Mouse (Mus musculus): ENCODE measurements around the gene Nlrp3. TPM values are rescaled to one million over a fixed set of nuclear protein-coding genes. Genes with fewer than 3 reads are reported as not detected.

The Nlrp3 gene
- total RNA-seq, 2 experiments from 2014 or later, result 0.59 to 1.1 TPM

GRCm38 (mm10) chr11:59599211-59599610, 57.8 kb downstream of the Nlrp3 start:
- DNase-seq (ENCODE audit: low spot score in 2 of 2), result no peak
- Histone ChIP-seq H3K27ac (no peak overlapping the region), H3K4me3 (no peak overlapping the region)
- TF ChIP-seq CTCF (conservative IDR thresholded peaks at IDR 0.05), result no peak

GRCm38 (mm10) chr11:59600872-59601271, 59.5 kb downstream of the Nlrp3 start:
- Histone ChIP-seq H3K27ac (no peak overlapping the region), H3K4me3 (no peak overlapping the region)
- no peak for DNase-seq (ENCODE audit: low spot score in 2 of 2)
- TF ChIP-seq CTCF (conservative IDR thresholded peaks at IDR 0.05), result no peak

DNA sequence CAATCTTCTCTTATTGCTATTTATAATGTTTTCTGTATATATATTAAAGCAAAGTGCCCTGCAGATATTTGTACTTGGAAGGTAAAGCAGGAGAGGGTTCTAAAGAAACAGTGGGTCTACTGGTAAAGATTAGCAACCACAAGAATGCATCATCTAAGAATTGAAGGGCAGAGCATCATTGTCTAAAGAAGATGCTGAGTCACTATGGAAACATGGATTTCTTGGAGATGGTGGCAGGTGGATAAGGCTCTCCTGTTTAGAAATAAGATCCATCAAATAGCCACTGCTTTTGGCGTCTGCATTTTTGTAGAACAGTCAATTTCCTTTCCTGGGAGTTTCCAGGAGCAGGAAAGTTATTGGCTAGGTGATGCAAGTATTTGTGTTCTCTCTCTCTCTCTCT, 60.9 kb downstream of the Nlrp3 start:
- no peak overlapping the region for H3K4me3 ChIP-seq
- no peak for DNase-seq (ENCODE audit: low spot score in 2 of 2)
- no peak overlapping the region for H3K27ac ChIP-seq
- no peak for TF ChIP-seq CTCF (conservative IDR thresholded peaks at IDR 0.05)

DNA sequence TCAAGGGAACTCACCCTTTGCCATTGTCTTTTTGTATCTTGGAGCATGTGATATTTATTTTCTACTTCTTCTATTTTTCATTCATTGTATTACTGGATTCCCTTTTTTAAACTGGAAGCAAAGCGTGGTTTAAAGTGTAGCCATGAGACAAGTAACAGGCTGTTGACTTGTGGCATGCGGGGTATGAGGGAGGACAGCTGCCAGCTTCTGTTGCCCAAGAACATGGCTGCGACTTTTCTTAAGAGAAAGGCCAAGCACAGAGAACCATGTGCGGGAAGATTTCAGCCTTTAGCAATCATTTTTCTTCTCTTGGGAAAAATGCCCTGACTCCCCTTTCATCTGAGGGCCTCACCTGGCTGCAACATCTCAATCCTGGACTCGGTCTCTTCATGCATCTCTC, 70.3 kb downstream of the Nlrp3 start:
- TF ChIP-seq CTCF (conservative IDR thresholded peaks at IDR 0.05), result no peak
- DNase-seq (ENCODE audit: low spot score in 2 of 2), result no peak
- no peak overlapping the region for H3K4me3 ChIP-seq
- no peak overlapping the region for H3K27ac ChIP-seq

GRCm38 (mm10) chr11:59614120-59614519, 72.8 kb downstream of the Nlrp3 start:
- peak; percentile 27 to 41 for DNase-seq (ENCODE audit: low spot score in 2 of 2)
- Histone ChIP-seq H3K4me3 (no peak overlapping the region), H3K27ac (peak overlapping the region; percentile 29; the same call in 1 of the 2 replicates)
- peak; percentile 78 for TF ChIP-seq CTCF (conservative IDR thresholded peaks at IDR 0.05)

Other genes starting within 250 kb of the Nlrp3 start
- gene Wnt9a, start 234.6 kb upstream of the Nlrp3 start, total RNA-seq (2021), result 1 to 10 TPM; 3.8 TPM
- not detected for gene Prss38, start 165.9 kb upstream of the Nlrp3 start, total RNA-seq (2021)
- gene Jmjd4, start 91.5 kb upstream of the Nlrp3 start, total RNA-seq (2021), result 10 to 100 TPM; 27.0 to 28.0 TPM
- gene Snap47, start 90.4 kb upstream of the Nlrp3 start, total RNA-seq (2021), result 100 to 1,000 TPM; 341 to 356 TPM
- 1 to 10 TPM; 4.9 to 5.1 TPM for gene Zfp867, start 69.1 kb upstream of the Nlrp3 start, total RNA-seq (2021)
- 1 to 10 TPM; 8.5 to 8.7 TPM for gene Zkscan17, start 14.8 kb upstream of the Nlrp3 start, total RNA-seq (2021)
- not detected for gene Olfr222, start 34.7 kb downstream of the Nlrp3 start, total RNA-seq (2021)
- not detected for gene Olfr223, start 51.7 kb downstream of the Nlrp3 start, total RNA-seq (2021)
- 100 to 1,000 TPM; 288 to 302 TPM for gene Mprip, start 119.7 kb downstream of the Nlrp3 start, total RNA-seq (2021)
- 1 to 10 TPM in 1 of 2 experiments, under 1 TPM in 1; 0.69 to 1.2 TPM for gene Pld6, start 246.1 kb downstream of the Nlrp3 start, total RNA-seq (2021)

All from layer of hippocampus, adult 2 months (tissue).